Mouse (Mus musculus) gastrocnemius, postnatal 25 days (tissue): Measurements from ENCODE around the gene Nup155. TPM values are rescaled to one million over a fixed set of nuclear protein-coding genes. Genes with fewer than 3 reads are reported as not detected.

Experiments
- DNase-seq: peaks from one replicate; pipeline ENCODE4 v3.0.0; 2022
- total RNA-seq, 2 experiments: library from RNA; stranded (reverse); gene quantifications; 1 replicate in 1 of 2; 2 replicates in 1 of 2; pipeline ENCODE4 v1.2.3; 2021

The Nup155 gene
- total RNA-seq, 2 experiments from 2014 or later: 6.6 to 7.9 TPM

GRCm38 (mm10) chr15:8190435-8190834 is 81.4 kb downstream of the Nup155 start:
- no peak for DNase-seq

GRCm38 (mm10) chr15:8200317-8200716 is 91.2 kb downstream of the Nup155 start:
- no peak for DNase-seq

DNA sequence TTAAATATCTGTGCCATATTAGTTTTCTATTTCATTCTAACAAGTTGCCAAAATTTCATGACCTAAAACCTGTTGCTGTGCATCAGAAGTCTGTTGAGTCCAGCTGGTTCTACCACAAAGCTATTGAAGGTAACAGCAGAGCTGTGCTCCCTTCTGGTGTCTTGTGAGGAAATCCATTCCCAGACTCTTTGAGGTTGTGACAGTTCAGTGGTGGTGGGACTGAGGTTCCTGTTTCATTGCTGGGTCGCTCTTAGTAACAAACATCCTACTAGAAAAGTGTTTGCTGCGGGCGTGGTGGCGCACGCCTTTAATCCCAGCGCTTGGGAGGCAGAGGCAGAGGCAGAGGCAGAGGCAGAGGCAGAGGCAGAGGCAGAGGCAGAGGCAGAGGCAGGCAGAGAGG is 99.3 kb downstream of the Nup155 start:
- no peak for DNase-seq

Other genes starting within 250 kb of the Nup155 start
- 10 to 100 TPM; 19.8 to 21.2 TPM for gene Wdr70, start 10.1 kb upstream of the Nup155 start, total RNA-seq
- 1 to 10 TPM; 2.4 to 2.9 TPM for gene Cplane1, start 59.8 kb downstream of the Nup155 start, total RNA-seq